9 mouse cellular contexts compared by ENCODE assay signal in the genomic region with DNA sequence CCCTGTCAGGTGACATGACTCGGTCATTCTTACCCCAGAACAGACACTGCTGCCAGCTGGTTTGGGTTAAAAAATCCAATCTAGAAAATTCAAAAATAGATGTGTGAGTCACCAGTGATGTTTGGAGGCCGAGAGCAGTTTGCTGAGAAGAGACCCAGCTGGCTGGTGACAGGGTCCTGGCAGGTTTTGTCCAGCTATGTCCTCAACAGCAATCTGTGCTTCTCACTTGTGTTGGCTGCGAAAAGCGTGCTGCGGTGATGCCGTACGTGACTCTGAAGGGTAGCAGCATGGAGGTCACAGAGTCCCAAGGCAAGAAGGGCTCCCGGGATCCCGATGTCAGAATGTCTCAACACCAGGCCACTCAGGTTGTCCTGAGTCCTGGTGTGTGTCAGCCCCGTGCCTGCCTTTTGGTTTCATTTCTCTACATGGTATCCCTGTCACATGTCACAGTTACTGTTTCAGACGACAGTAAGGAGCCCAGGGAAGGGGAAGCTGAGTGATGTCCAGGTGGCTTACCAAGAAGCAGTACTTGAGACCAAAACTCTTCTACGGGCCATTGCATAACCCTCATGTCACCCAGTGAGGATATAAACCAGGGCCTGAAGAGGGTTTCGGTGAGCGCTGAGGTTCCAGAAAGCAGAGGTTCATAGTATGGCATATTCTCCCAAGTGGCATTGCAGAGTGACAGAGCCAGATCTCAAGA. TPM values are rescaled to one million over a fixed set of nuclear protein-coding genes. Genes with fewer than 3 reads are reported as not detected.
A peak's percentile ranks its signal among the peaks of the same experiment; 100 is the strongest.
DNase-seq lines count a peak whose midpoint lies in the region; ATAC-seq and TF ChIP-seq lines count a peak whose summit lies in the region.
"Had no signal": no experiment of that assay in that cellular context is flagged by ENCODE, and none has a peak within 500 bp of the region (broad histone marks: within the 10 kb centered on the region; RNA-seq: fewer than 3 reads in every experiment).

No protein-coding gene starts in this region.

- H3K27ac ChIP-seq in heart, embryonic 16.5 days (ENCODE audit: low read length) = peak overlapping the region; percentile 97
- H3K27ac ChIP-seq in small intestine, adult 2 months (ENCODE audit: insufficient read depth, low read depth, low read length) = peak overlapping the region; percentile 56; the same call in 1 of the 2 replicates
- H3K27ac ChIP-seq: limb, embryonic 13.5 days had no signal

- H3K9me3 ChIP-seq in heart, embryonic 16.5 days (replicated peaks; ENCODE audit: control insufficient read depth, low read length) = no peaks in the 10 kb centered on the region
- H3K9me3 ChIP-seq: limb, embryonic 13.5 days had no signal

- H3K27me3 ChIP-seq in heart, embryonic 16.5 days (ENCODE audit: control insufficient read depth, insufficient read depth, low read length) = no peaks in the 10 kb centered on the region
- no peaks in the 10 kb centered on the region for H3K27me3 ChIP-seq in small intestine, adult 2 months (ENCODE audit: control insufficient read depth, insufficient read depth, low read length)
- H3K27me3 ChIP-seq: limb, embryonic 13.5 days had no signal

- H3K4me3 ChIP-seq in heart, embryonic 16.5 days (ENCODE audit: low read length) = no peak overlapping the region
- H3K4me3 ChIP-seq in small intestine, adult 2 months (ENCODE audit: low read depth, low read length) = peak overlapping the region; percentile 27; the same call in 1 of the 2 replicates
- H3K4me3 ChIP-seq: limb, embryonic 13.5 days had no signal

- ATAC-seq in heart, embryonic 16.5 days (replicated peaks; ENCODE audit: extremely low read depth, insufficient read depth, low FRiP score) = peak; percentile 84
- ATAC-seq in inflammation-experienced regulatory T-cells, adult 6 months = no peak

- peaks cover 29% of the 10 kb centered on the region for H3K4me1 ChIP-seq in heart, embryonic 16.5 days (ENCODE audit: control insufficient read depth, insufficient read depth, low read length)
- H3K4me1 ChIP-seq in small intestine, adult 2 months (ENCODE audit: control insufficient read depth, insufficient read depth, insufficient read length, low read length) = peaks cover 4% of the 10 kb centered on the region
- H3K4me1 ChIP-seq: limb, embryonic 13.5 days had no signal

- H3K9ac ChIP-seq in heart, embryonic 16.5 days (ENCODE audit: low read length) = peak overlapping the region; percentile 43
- H3K9ac ChIP-seq: limb, embryonic 13.5 days had no signal

- WGBS in heart, embryonic 16.5 days = 39% methylated on average over 14 of the region's 14 CpGs
- 74% methylated on average over 14 of the region's 14 CpGs for WGBS in small intestine, adult 2 months

- H3K4me2 ChIP-seq in heart, embryonic 16.5 days (ENCODE audit: low read depth, low read length) = peak overlapping the region; percentile 32; the same call in 1 of the 2 replicates
- H3K4me2 ChIP-seq: limb, embryonic 13.5 days had no signal

- TF ChIP-seq POLR2A in small intestine, adult 2 months (IDR thresholded peaks at IDR 0.05; ENCODE audit: low read depth, low read length) = no peak

- no peak for TF ChIP-seq CTCF in small intestine, adult 2 months (IDR thresholded peaks at IDR 0.05; ENCODE audit: extremely low read depth, insufficient read length, insufficient replicate concordance, low read depth, low read length)

- DNase-seq in cerebellum, adult 11-12 months = peak; percentile 52
- no peak for DNase-seq in cerebellum, postnatal 4 days (ENCODE audit: low spot score in 2 of 2)
- DNase-seq in cerebellum, postnatal 14 days = peak; percentile 59 to 74
- DNase-seq in left cerebral cortex, adult 18-20 months (ENCODE audit: low spot score in 2 of 2) = peak; percentile 44 to 59
- no peak for DNase-seq in layer of hippocampus, adult 11-12 months (ENCODE audit: low spot score)

- peaks cover 26% of the 10 kb centered on the region for H3K36me3 ChIP-seq in heart, embryonic 16.5 days (ENCODE audit: control insufficient read depth, insufficient read depth)
- peaks cover 8% of the 10 kb centered on the region for H3K36me3 ChIP-seq in small intestine, adult 2 months (ENCODE audit: control insufficient read depth, insufficient read depth, low read length)

RNA-seq across cellular contexts. Expression of gene 2310022B05Rik, which starts 30.0 kb away (rescaled TPM):
- 39.3 and 47.7 TPM in 2 replicates for polyA plus RNA-seq in heart, embryonic 16.5 days (2015; fragmentation: Nextera tagmentation; extraction: Ambion mirVana)
- 10 to 100 TPM; 56.4 to 66.5 TPM for total RNA-seq in left cerebral cortex, adult 18-20 months (2021)
- 11.7 and 35.0 TPM in 2 replicates for polyA plus RNA-seq in small intestine, adult 2 months (2012; rRNA removed)
- polyA plus RNA-seq in inflammation-experienced regulatory T-cells, adult 6 months (2017; shearing (Covaris generic)) = 1 to 10 TPM in 2 of 3 experiments, under 1 TPM in 1; 0.60 to 1.6 (median 1.6) TPM

RNA-seq across cellular contexts. Expression of gene Capn9, which starts 57.2 kb away (rescaled TPM):
- 0.16 and 0.39 TPM in 2 replicates for polyA plus RNA-seq in heart, embryonic 16.5 days (2015; fragmentation: Nextera tagmentation; extraction: Ambion mirVana)
- not detected for total RNA-seq in left cerebral cortex, adult 18-20 months (2021)
- polyA plus RNA-seq in small intestine, adult 2 months (2012; rRNA removed) = 8.2 and 11.4 TPM in 2 replicates
- polyA plus RNA-seq in inflammation-experienced regulatory T-cells, adult 6 months (2017; shearing (Covaris generic)) = not detected
- polyA plus RNA-seq: limb, embryonic 13.5 days had no signal

Comparison
In these comparisons a context has a peak if more than half of its experiments do, and no peak if none do; other contexts are left out.
1. DNase-seq: peak in cerebellum, adult 11-12 months (single experiment), cerebellum, postnatal 14 days (2 of 2) and left cerebral cortex, adult 18-20 months (2 of 2); none in cerebellum, postnatal 4 days (0 of 2) and layer of hippocampus, adult 11-12 months (single experiment).